14 mouse cellular contexts compared by ENCODE assay signal in genomic region chr2:31209525-31209924, GRCm38 (mm10). TPM values are rescaled to one million over a fixed set of nuclear protein-coding genes. Genes with fewer than 3 reads are reported as not detected.
DNase-seq lines count a peak whose midpoint lies in the region; ATAC-seq and TF ChIP-seq lines count a peak whose summit lies in the region.
"Had no signal": no experiment of that assay in that cellular context is flagged by ENCODE, and none has a peak within 500 bp of the region (broad histone marks: within the 10 kb centered on the region; RNA-seq: fewer than 3 reads in every experiment).

No protein-coding gene starts in this region.

- no peaks in the 10 kb centered on the region for H3K9me3 ChIP-seq in kidney, embryonic 16.5 days (ENCODE audit: low read length)
- H3K9me3 ChIP-seq: limb, embryonic 15.5 days; lung, embryonic 15.5 days; midbrain, embryonic 15.5 days; neural tube, embryonic 13.5 days had no signal

- H3K4me3 ChIP-seq in kidney, embryonic 16.5 days (ENCODE audit: low read length) = no peak overlapping the region
- H3K4me3 ChIP-seq in small intestine, adult 2 months (ENCODE audit: low read depth, low read length) = no peak overlapping the region
- H3K4me3 ChIP-seq: erythroblast, embryonic 14.5 days; limb, embryonic 15.5 days; lung, embryonic 15.5 days; midbrain, embryonic 15.5 days; neural tube, embryonic 13.5 days had no signal

- H3K27ac ChIP-seq in kidney, embryonic 16.5 days (ENCODE audit: low read length) = no peak overlapping the region
- H3K27ac ChIP-seq in small intestine, adult 2 months (ENCODE audit: insufficient read depth, low read depth, low read length) = no peak overlapping the region
- H3K27ac ChIP-seq: limb, embryonic 15.5 days; lung, embryonic 15.5 days; neural tube, embryonic 13.5 days had no signal

- intact Hi-C loops in left cerebral cortex, postnatal 14 days (cut with DNase I) = no loop called here

- peak; percentile 36; the same call in 1 of the 2 replicates for TF ChIP-seq CTCF in small intestine, adult 2 months (IDR thresholded peaks at IDR 0.05; ENCODE audit: extremely low read depth, insufficient read length, insufficient replicate concordance, low read depth, low read length)

- no peak overlapping the region for H3K4me2 ChIP-seq in kidney, embryonic 16.5 days (replicated peaks; ENCODE audit: low read depth, low read length)
- H3K4me2 ChIP-seq: limb, embryonic 15.5 days; lung, embryonic 15.5 days; midbrain, embryonic 15.5 days; neural tube, embryonic 13.5 days had no signal

- no peak for TF ChIP-seq POLR2A in small intestine, adult 2 months (IDR thresholded peaks at IDR 0.05; ENCODE audit: low read depth, low read length)

- DNase-seq in kidney, postnatal 10 days = peak; percentile 38
- peak; percentile 22 for DNase-seq in urinary bladder, postnatal 14 days (ENCODE audit: low spot score)
- DNase-seq in urinary bladder, adult 18-20 months (ENCODE audit: low spot score in 2 of 2) = no peak
- peak; percentile 85 for DNase-seq in adrenal gland, postnatal 14 days
- no peak for DNase-seq in left cerebral cortex, postnatal 14 days (ENCODE audit: low spot score in 2 of 2)
- DNase-seq: kidney, adult 2 months; layer of hippocampus, postnatal 36 days had no signal

- H3K27me3 ChIP-seq in kidney, embryonic 16.5 days (ENCODE audit: insufficient read depth, low read length) = no peaks in the 10 kb centered on the region
- H3K27me3 ChIP-seq in small intestine, adult 2 months (ENCODE audit: control insufficient read depth, insufficient read depth, low read length) = no peaks in the 10 kb centered on the region
- H3K27me3 ChIP-seq: limb, embryonic 15.5 days; lung, embryonic 15.5 days; midbrain, embryonic 15.5 days; neural tube, embryonic 13.5 days had no signal

- H3K36me3 ChIP-seq in kidney, embryonic 16.5 days (ENCODE audit: insufficient read depth, low read length) = peaks cover 38% of the 10 kb centered on the region
- peaks cover 62% of the 10 kb centered on the region for H3K36me3 ChIP-seq in small intestine, adult 2 months (ENCODE audit: control insufficient read depth, insufficient read depth, low read length)

- no peak overlapping the region for H3K9ac ChIP-seq in kidney, embryonic 16.5 days (replicated peaks; ENCODE audit: low read length)
- H3K9ac ChIP-seq: limb, embryonic 15.5 days; lung, embryonic 15.5 days; midbrain, embryonic 15.5 days; neural tube, embryonic 13.5 days had no signal

- H3K4me1 ChIP-seq in kidney, embryonic 16.5 days (ENCODE audit: insufficient read depth, low read length) = no peaks in the 10 kb centered on the region; the same call in 1 of the 2 replicates
- H3K4me1 ChIP-seq in small intestine, adult 2 months (ENCODE audit: control insufficient read depth, insufficient read depth, insufficient read length, low read length) = 0 out of 2 replicates have a peak, but pooled peaks cover 2% of the 10 kb centered on the region
- H3K4me1 ChIP-seq: lung, embryonic 15.5 days had no signal

- no peak for ATAC-seq in kidney, embryonic 16.5 days (ENCODE audit: low FRiP score, low TSS enrichment)

- 82% methylated on average over 4 of the region's 4 CpGs for WGBS in kidney, embryonic 16.5 days
- 80% methylated on average over 4 of the region's 4 CpGs for WGBS in small intestine, adult 2 months

RNA-seq across cellular contexts. Expression of gene Ncs1, which starts 36.1 kb away (rescaled TPM):
- polyA plus RNA-seq in kidney, embryonic 16.5 days (2015; fragmentation: Nextera tagmentation; extraction: Ambion mirVana) = 37.9 and 41.5 TPM in 2 replicates
- 3.4 and 4.2 TPM in 2 replicates for total RNA-seq in adrenal gland, postnatal 14 days (2021)
- 0.75 and 0.95 TPM in 2 replicates for polyA plus RNA-seq in small intestine, adult 2 months (2012; rRNA removed)
- total RNA-seq in left cerebral cortex, postnatal 14 days (2021) = 100 to 1,000 TPM; 159 to 160 TPM
- polyA plus RNA-seq: erythroblast, embryonic 14.5 days had no signal

RNA-seq across cellular contexts. Expression of gene Gpr107, which starts 57.4 kb away (rescaled TPM):
- polyA plus RNA-seq in kidney, embryonic 16.5 days (2015; fragmentation: Nextera tagmentation; extraction: Ambion mirVana) = 38.3 and 41.6 TPM in 2 replicates
- 46.8 and 48.1 TPM in 2 replicates for total RNA-seq in adrenal gland, postnatal 14 days (2021)
- polyA plus RNA-seq in small intestine, adult 2 months (2012; rRNA removed) = 14.8 and 30.5 TPM in 2 replicates
- 10 to 100 TPM; 51.1 to 52.3 TPM for total RNA-seq in left cerebral cortex, postnatal 14 days (2021)

Comparison
In these comparisons a context has a peak if more than half of its experiments do, and no peak if none do; other contexts are left out.
1. DNase-seq: peak in kidney, postnatal 10 days (single experiment), urinary bladder, postnatal 14 days (single experiment) and adrenal gland, postnatal 14 days (single experiment); none in urinary bladder, adult 18-20 months (0 of 2) and left cerebral cortex, postnatal 14 days (0 of 2).
2. RNA of gene Ncs1, which starts 36.1 kb away (total RNA-seq): 159 to 160 TPM in left cerebral cortex, postnatal 14 days; 3.4 to 4.2 TPM in adrenal gland, postnatal 14 days; every median in the first group is over 10 times any median in the second.